Mouse (Mus musculus): ENCODE data around the gene Rtkn2. TPM values are rescaled to one million over a fixed set of nuclear protein-coding genes. Genes with fewer than 3 reads are reported as not detected.

Rtkn2 gene
- total RNA-seq, 2 experiments from 2014 or later = 5.1 to 6.2 TPM

- no peak for DNase-seq
These were observed 127.1 kb downstream of the Rtkn2 start for GRCm38 (mm10) chr10:68106351-68106950.

GRCm38 (mm10) chr10:68107716-68108115 is 128.3 kb downstream of the Rtkn2 start:
- DNase-seq = no peak

Other genes with a start within 250 kb of the Rtkn2 start
- gene Zfp365, start 66.9 kb upstream of the Rtkn2 start, total RNA-seq (2021) = 100 to 1,000 TPM; 240 to 247 TPM